Mouse (Mus musculus) neural tube, embryonic 15.5 days (tissue): ENCODE measurements around the gene Fam213b. TPM values are rescaled to one million over a fixed set of nuclear protein-coding genes. Genes with fewer than 3 reads are reported as not detected.
A peak's percentile ranks its signal among the peaks of the same experiment; 100 is the strongest.

ENCODE experiments used
- ATAC-seq: fragments of 200-750 bp; cut with Nextera tagmentation; 2 replicates; pipeline ENCODE4 v1.8.0; 2017; ENCODE audit warnings: mild to moderate bottlenecking, moderate TSS enrichment, moderate library complexity; ENCODE audit not compliant: low FRiP score
- H3K27ac ChIP-seq: fragments of 300-500 bp; sonication (generic); replicated peaks from 2 replicates; pipeline ENCODE4 v1.5.1; 2015; ENCODE audit warnings: mild to moderate bottlenecking, inconsistent platforms
- H3K27me3 ChIP-seq: fragments of 300-500 bp; sonication (generic); replicated peaks from 2 replicates; pipeline ENCODE4 v1.6.1; 2015; ENCODE audit warnings: inconsistent platforms
- H3K36me3 ChIP-seq: fragments of 300-500 bp; sonication (generic); 2 replicates; pipeline ENCODE4 v1.6.1; 2015; ENCODE audit warnings: inconsistent platforms
- H3K4me1 ChIP-seq: fragments of 300-500 bp; sonication (generic); 2 replicates; pipeline ENCODE4 v1.6.1; 2015; ENCODE audit warnings: inconsistent platforms
- H3K4me2 ChIP-seq: fragments of 300-500 bp; sonication (generic); 2 replicates; pipeline ENCODE4 v1.6.1; 2015; ENCODE audit warnings: inconsistent platforms, mild to moderate bottlenecking, moderate library complexity
- H3K4me3 ChIP-seq: fragments of 300-500 bp; sonication (generic); replicated peaks from 2 replicates; pipeline ENCODE4 v1.5.1; 2015; ENCODE audit warnings: mild to moderate bottlenecking, inconsistent platforms
- H3K9ac ChIP-seq: fragments of 300-500 bp; sonication (generic); replicated peaks from 2 replicates; pipeline ENCODE4 v1.6.1; 2015; ENCODE audit warnings: mild to moderate bottlenecking, inconsistent platforms
- H3K9me3 ChIP-seq: fragments of 300-500 bp; sonication (generic); replicated peaks from 2 replicates; pipeline ENCODE4 v1.6.1; 2016; ENCODE audit warnings: inconsistent platforms
- WGBS: fragments of 180-500 bp; shearing (Covaris S2); methylation state at CpG from one replicate; pipeline ENCODE4 v1.1.7; 2015; ENCODE audit warnings: mixed read lengths; 5-methylcytosine and 5-hydroxymethylcytosine counted together
- polyA plus RNA-seq: library from polyadenylated mRNA; unstranded; fragments of >200 nt; fragmentation: Nextera tagmentation; extraction: Ambion mirVana; gene quantifications from 2 replicates; pipeline ENCODE4 v1.2.1, GENCODE M21; 2015

The Fam213b gene
- polyA plus RNA-seq, 1 experiment from 2014 or later = 68.2 TPM

DNA sequence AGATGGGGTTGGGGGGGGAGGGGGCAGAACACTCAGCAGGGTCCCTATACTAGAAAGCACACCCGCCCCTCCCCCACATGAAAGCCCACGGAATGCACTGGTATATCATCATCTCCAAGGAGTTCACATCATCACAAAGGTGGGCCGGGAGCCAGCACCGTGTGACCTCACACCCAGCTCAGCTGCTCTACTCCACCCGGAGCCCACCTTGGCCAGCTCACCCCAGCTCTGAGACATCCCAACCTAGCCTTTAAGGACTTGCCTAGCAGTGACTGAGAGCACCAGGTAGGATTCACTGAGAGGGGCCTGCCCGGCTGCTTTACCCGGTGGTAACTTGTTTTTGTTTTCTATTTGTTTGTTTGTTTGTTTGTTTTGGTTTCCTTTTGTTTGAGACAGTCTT, 29.5 kb downstream of the Fam213b start, which contains the start of gene Mmel1:
TSS of gene Mmel1 (plus strand) at position 146 of the 400 bp plus-strand sequence.
- H3K4me1 ChIP-seq = peaks cover 16% of the 10 kb centered on the region
- H3K27me3 ChIP-seq = peaks cover 5% of the 10 kb centered on the region
- H3K36me3 ChIP-seq = no peaks in the 10 kb centered on the region
- no peak within 1 kb of the TSS for H3K4me3 ChIP-seq
- 84% methylated on average over 7 of the region's 7 CpGs for WGBS
- ATAC-seq = no peak
- H3K9me3 ChIP-seq = no peaks in the 10 kb centered on the region
- H3K4me2 ChIP-seq = no peak within 1 kb of the TSS
- no peak within 1 kb of the TSS for H3K27ac ChIP-seq
- no peak within 1 kb of the TSS for H3K9ac ChIP-seq

DNA sequence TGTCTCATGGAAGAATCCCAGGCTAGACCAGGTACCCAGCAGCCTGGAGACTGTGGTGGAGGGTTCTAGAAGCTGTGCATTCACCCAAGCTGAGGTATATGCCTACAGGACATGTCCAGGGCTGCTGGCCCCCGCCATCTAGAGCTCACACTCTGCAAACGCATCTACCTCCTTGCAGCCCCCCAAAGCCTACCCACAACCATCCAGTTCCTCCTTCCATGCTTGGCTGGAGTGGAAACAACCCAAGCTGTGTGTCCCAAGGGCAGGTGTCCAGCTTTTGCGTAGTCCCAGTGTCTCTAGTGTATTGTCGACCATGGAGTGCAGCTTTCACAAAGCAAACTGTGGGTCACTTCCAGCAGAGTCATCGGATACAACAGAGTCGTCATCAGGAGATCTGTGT, 31.7 kb downstream of the Fam213b start:
- no peak overlapping the region for H3K4me3 ChIP-seq
- no peaks in the 10 kb centered on the region for H3K36me3 ChIP-seq
- WGBS = 82% methylated on average over 6 of the region's 6 CpGs
- H3K4me2 ChIP-seq = no peak overlapping the region
- H3K27me3 ChIP-seq = peaks cover 5% of the 10 kb centered on the region; the same call in 1 of the 2 replicates
- H3K9me3 ChIP-seq = no peaks in the 10 kb centered on the region
- ATAC-seq = no peak
- no peak overlapping the region for H3K9ac ChIP-seq
- H3K4me1 ChIP-seq = peaks cover 21% of the 10 kb centered on the region
- no peak overlapping the region for H3K27ac ChIP-seq

DNA sequence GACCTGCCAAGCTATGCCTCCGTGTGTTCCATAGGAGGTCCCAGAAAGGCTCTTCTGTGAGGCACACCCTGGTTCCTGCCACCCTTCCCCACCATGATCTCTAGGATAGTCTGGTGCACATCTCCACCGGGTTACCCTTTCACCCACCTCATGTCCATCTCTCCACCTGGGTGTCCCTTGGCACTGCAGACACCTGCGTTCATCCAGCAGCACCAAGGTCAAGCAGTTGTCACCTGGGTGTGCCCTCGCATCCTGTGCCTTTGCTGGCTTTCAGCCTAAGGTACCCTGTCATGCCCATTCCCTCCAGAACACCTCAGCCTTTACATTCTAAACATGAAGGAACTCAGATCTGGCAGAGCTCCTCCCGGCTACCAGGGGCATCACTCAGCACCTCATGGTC, 32.5 kb downstream of the Fam213b start:
- Histone ChIP-seq H3K27me3 (peaks cover 4% of the 10 kb centered on the region; the same call in 1 of the 2 replicates), H3K4me3 (no peak overlapping the region), H3K36me3 (no peaks in the 10 kb centered on the region), H3K9ac (no peak overlapping the region), H3K27ac (no peak overlapping the region), H3K9me3 (no peaks in the 10 kb centered on the region), H3K4me1 (peaks cover 16% of the 10 kb centered on the region), H3K4me2 (no peak overlapping the region)
- 95% methylated on average over 5 of the region's 5 CpGs for WGBS
- ATAC-seq = no peak

DNA sequence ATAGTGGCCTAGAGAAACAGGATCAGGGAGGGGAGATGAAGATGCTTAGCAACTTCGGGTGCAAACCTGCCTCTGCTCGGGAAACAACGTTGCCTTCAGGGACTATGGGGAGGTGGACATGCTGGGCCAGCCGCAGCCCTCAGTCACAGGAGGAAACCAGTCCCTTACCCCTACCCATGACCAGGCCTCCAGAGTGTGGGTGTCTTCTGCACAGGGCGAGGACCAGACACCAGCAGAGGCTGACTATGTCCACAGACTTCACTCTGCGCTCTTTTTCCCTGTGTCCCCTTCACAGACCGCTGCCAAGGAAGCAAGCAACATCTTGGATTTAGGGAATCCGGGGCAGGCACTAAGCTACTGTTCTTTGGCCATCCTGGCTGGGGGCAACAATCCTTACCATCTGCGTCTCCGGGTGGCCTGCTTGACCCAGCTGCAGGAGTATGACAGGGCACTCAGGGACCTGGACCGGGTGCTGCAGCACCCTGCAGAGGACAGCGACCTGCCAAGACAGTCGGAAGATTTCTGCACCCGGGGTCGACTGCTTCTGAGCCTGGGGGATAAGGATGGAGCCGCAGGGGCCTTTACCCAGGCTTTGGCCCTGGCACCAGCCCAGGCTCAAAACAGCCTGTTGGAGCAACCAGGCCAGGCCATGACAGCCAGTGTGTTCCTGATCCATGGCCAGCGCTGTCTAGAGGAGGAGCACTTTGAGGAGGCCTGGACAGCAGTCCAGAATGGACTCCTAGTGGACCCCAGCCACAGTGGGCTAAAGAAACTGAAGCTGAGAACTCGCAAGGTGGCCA, 33.8 kb downstream of the Fam213b start:
- Histone ChIP-seq H3K9ac (peak overlapping the region; percentile 54), H3K36me3 (no peaks in the 10 kb centered on the region), H3K27ac (peak overlapping the region; percentile 85), H3K4me1 (peaks cover 16% of the 10 kb centered on the region), H3K9me3 (no peaks in the 10 kb centered on the region), H3K4me2 (peak overlapping the region; percentile 60), H3K27me3 (0 out of 2 replicates have a peak, but pooled peaks cover under 1% of the 10 kb centered on the region), H3K4me3 (peak overlapping the region; percentile 42)
- no peak for ATAC-seq
- WGBS = 80% methylated on average over 18 of the region's 18 CpGs

DNA sequence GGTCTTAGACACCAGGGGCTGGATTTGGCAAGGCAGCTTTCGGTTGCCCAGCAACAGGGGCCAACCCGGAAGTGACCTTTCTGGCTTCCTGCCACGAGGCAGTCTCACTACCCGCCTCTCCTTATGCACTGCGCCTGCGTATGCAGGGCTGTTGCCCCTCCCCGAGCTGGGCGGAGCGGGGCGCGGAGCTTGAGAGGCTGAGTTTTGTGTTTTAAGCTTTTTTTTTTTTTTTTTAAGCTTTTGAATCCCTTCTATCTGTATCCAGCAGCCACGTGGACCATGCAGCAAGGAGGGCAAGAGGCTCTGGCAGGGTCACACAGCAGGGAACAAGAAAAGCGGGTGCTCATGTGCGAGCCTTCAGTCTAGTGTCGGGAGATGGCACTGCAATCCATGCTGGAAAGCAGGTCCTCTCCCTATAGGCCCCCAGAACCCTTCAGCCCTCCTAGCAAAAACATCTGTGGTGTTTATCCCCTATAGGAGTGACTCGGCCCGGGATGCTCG, 34.6 kb downstream of the Fam213b start:
- peak overlapping the region; percentile 54 for H3K9ac ChIP-seq
- WGBS = 1% methylated on average over 18 of the region's 18 CpGs
- no peaks in the 10 kb centered on the region for H3K36me3 ChIP-seq
- H3K9me3 ChIP-seq = no peaks in the 10 kb centered on the region
- peaks cover 16% of the 10 kb centered on the region for H3K4me1 ChIP-seq
- peak overlapping the region; percentile 42 for H3K4me3 ChIP-seq
- H3K4me2 ChIP-seq = peak overlapping the region; percentile 60
- peak; percentile 91 for ATAC-seq
- no peaks in the 10 kb centered on the region for H3K27me3 ChIP-seq
- peak overlapping the region; percentile 85 for H3K27ac ChIP-seq

DNA sequence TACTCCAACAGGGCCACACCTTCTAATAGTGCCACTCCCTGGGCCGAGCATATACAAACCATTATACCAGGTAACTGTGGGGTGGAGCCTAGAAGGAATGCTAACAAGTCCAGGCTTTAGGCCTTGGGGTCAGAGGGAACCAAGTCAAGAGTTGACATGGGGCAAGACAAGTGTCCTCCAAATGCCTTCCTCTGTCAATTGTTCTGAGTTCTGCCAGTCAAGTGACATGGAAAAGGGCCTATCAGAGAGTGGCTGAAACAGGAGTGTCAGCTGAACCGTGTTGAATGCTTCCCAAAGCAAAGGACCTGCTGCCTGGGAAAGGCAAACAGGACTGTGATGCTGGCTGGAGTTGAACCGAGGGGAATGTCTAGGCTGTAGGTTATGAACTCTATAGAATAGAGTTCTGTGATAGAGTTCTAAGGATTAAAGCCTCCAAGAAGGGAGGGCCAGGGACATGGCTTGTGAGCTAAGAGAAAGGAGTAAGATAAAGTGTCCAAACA, 35.4 kb downstream of the Fam213b start:
- 92% methylated on average over 3 of the region's 3 CpGs for WGBS
- no peak overlapping the region for H3K9ac ChIP-seq
- peak overlapping the region; percentile 85; the same call in 1 of the 2 replicates for H3K27ac ChIP-seq
- no peaks in the 10 kb centered on the region for H3K27me3 ChIP-seq
- peak overlapping the region; percentile 60 for H3K4me2 ChIP-seq
- H3K4me1 ChIP-seq = peaks cover 16% of the 10 kb centered on the region
- no peak for ATAC-seq
- H3K36me3 ChIP-seq = no peaks in the 10 kb centered on the region
- H3K4me3 ChIP-seq = no peak overlapping the region
- no peaks in the 10 kb centered on the region for H3K9me3 ChIP-seq

DNA sequence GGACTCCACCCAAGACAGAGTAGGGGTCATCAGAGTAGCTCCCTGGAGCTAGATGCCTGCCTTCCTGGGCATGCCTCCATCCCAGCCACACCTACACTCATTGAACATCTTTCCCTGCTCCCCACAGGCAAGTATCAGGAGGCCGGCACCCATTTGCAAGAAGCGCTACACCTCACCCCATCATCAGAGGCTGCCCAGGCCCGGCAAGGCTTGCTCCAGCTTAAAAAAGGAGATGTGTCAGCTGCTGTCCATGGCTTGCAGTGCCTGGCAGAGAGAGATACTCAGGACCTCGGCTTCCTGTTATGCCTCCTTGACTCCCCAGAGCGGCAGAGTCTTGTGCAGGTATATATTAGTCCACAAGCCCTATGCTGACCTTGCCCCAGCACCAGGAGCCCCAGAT, 37.0 kb downstream of the Fam213b start:
- H3K9ac ChIP-seq = no peak overlapping the region
- no peak for ATAC-seq
- H3K36me3 ChIP-seq = no peaks in the 10 kb centered on the region
- no peak overlapping the region for H3K27ac ChIP-seq
- H3K4me1 ChIP-seq = peaks cover 16% of the 10 kb centered on the region
- WGBS = 76% methylated on average over 5 of the region's 5 CpGs
- H3K4me3 ChIP-seq = no peak overlapping the region
- no peak overlapping the region for H3K4me2 ChIP-seq
- H3K9me3 ChIP-seq = no peaks in the 10 kb centered on the region
- H3K27me3 ChIP-seq = no peaks in the 10 kb centered on the region

DNA sequence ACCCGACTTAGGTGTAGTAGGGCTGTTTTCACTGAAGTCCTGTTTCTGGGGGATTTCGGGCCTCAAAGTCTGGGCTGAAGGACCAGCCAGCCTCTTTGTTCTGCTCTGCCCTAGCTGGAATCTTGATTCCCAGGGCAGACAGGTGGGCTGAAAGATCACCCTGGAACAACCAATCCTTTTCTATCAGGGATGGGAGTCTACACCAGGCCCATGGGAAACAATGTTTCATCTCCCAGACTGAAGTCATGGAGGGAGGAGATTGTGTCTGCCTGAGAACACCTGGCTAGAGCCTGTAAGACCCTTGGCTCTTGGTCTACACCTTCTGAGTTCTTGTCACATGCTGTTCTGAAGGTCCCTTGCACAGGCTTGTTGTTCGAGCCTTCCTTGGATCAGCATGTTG, 40.3 kb downstream of the Fam213b start:
- Histone ChIP-seq H3K36me3 (no peaks in the 10 kb centered on the region), H3K9me3 (no peaks in the 10 kb centered on the region), H3K4me3 (no peak overlapping the region), H3K4me2 (no peak overlapping the region), H3K4me1 (peaks cover 12% of the 10 kb centered on the region), H3K9ac (no peak overlapping the region), H3K27me3 (peaks cover 7% of the 10 kb centered on the region), H3K27ac (no peak overlapping the region)
- ATAC-seq = no peak
- WGBS = 84% methylated on average over 3 of the region's 3 CpGs

DNA sequence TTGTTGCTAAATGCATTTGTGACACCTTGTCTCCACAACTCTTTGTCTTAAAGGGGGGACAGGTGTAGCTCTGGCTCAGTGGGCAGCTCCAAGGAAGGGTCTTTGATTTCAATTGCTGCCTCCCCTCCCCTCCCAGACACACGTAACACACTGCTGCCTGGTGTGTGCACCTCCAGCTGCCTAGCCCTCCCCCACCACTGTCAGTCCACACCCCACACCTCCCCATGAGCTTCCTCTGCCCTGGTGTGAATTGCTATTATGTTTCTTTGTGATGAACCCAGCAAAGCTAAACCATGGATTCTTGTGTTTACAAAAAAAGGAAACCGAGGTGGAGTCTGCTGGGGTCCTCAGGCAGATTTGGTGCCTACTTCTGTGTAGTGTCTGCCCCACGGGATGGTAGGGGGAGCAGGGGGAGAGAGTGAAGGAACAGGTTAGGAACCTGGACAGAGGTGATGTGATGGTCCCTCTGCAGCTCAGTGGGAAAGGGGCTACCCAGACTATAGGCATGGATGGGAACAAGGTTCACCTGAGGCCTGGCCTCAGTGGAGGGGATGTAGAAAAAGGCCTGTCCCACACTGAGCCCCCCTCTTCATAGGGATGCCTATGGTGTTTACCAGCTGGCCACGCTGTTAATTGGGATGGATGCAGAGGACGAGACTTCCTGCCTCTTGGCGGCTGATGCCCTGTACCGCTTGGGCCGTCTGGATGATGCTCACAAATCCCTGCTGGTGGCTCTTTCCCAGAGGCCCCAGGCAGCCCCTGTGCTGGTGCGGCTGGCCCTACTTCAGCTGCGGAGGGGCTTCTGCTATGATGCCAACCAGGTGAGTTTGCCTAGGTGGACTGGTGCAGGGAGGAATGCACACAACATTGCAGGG, 41.3 kb downstream of the Fam213b start:
- no peak for ATAC-seq

DNA sequence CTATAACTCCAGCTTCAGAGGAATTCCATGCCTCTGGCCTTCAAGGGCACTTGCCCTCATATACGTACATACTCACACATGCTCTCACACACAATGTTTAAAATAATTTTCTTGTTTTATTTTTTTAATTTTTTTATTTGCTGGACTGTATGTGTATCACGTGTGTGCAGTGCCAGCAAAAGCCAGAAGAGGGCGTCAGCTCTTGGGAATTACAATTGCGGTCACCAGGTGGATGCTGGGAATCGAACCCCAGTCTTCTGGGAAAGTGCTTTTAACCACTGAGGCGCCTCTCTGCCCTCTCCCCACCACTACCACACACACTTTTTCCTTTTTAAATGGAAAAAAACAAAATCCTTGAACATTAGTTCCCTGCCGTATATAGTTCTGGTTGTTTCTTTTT, 42.1 kb downstream of the Fam213b start:
- 0 out of 2 replicates have a peak overlapping the region, but pooled peaks have one; percentile 73 for H3K9ac ChIP-seq
- peaks cover 12% of the 10 kb centered on the region for H3K4me1 ChIP-seq
- WGBS = 86% methylated on average over 7 of the region's 7 CpGs
- H3K27ac ChIP-seq = peak overlapping the region; percentile 88; the same call in 1 of the 2 replicates
- H3K36me3 ChIP-seq = no peaks in the 10 kb centered on the region
- peaks cover 10% of the 10 kb centered on the region for H3K27me3 ChIP-seq
- no peak for ATAC-seq
- peak overlapping the region; percentile 84 for H3K4me2 ChIP-seq
- peak overlapping the region; percentile 50; the same call in 1 of the 2 replicates for H3K4me3 ChIP-seq
- no peaks in the 10 kb centered on the region for H3K9me3 ChIP-seq

More for the DNA sequence above, 41.3 kb downstream of the Fam213b start:
- Histone ChIP-seq H3K9ac (no peak overlapping the region), H3K4me2 (no peak overlapping the region), H3K4me1 (peaks cover 12% of the 10 kb centered on the region), H3K27ac (no peak overlapping the region), H3K4me3 (no peak overlapping the region), H3K27me3 (peaks cover 10% of the 10 kb centered on the region), H3K36me3 (no peaks in the 10 kb centered on the region), H3K9me3 (no peaks in the 10 kb centered on the region)
- WGBS = 87% methylated on average over 10 of the region's 10 CpGs

DNA sequence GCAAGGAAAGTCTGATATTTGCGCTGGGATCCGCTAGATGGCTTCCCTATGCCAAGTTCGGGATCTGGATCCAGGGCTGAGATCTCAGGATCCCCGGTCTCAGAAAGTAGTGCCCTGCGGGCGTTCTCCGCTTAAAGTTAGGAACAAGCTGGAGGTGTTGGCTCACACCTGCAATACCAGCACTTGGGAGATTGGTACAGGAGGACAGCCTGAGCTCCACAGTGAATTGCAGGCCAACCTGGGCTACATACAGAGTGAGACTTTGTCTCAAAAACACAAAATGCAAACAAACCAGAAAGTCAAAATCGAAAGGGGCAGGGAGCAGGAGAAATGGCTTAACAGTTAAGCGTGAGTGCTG, 42.5 kb downstream of the Fam213b start:
- peak overlapping the region; percentile 73 for H3K9ac ChIP-seq
- H3K9me3 ChIP-seq = no peaks in the 10 kb centered on the region
- 17% methylated on average over 9 of the region's 9 CpGs for WGBS
- no peak for ATAC-seq
- peaks cover 10% of the 10 kb centered on the region for H3K27me3 ChIP-seq
- peaks cover 12% of the 10 kb centered on the region for H3K4me1 ChIP-seq
- peak overlapping the region; percentile 84 for H3K4me2 ChIP-seq
- H3K27ac ChIP-seq = peak overlapping the region; percentile 88
- H3K4me3 ChIP-seq = peak overlapping the region; percentile 50
- no peaks in the 10 kb centered on the region for H3K36me3 ChIP-seq
